Mouse (Mus musculus) testis, adult 2 months (tissue): ENCODE measurements around the gene Cd200r3.

Experiments
- CTCF ChIP-seq: fragments of 200-500 bp; IDR thresholded peaks from 2 replicates; pipeline ENCODE4 v1.5.1; 2012; ENCODE audit warnings: low read depth, mild to moderate bottlenecking, inconsistent platforms, low read length, moderate library complexity; ENCODE audit not compliant: control insufficient read depth, insufficient read depth, insufficient replicate concordance
- POLR2A ChIP-seq: fragments of 200-500 bp; IDR thresholded peaks from 2 replicates; pipeline ENCODE4 v1.6.1; 2012; ENCODE audit warnings: low read depth, mild to moderate bottlenecking, inconsistent platforms, low read length, moderate library complexity; ENCODE audit not compliant: control insufficient read depth

GRCm38 (mm10) chr16:45025321-45025720, 81.8 kb downstream of the Cd200r3 start:
- TF ChIP-seq CTCF, result no peak
- no peak for TF ChIP-seq POLR2A
